Mouse (Mus musculus) erythroblast, embryonic 14.5 days (primary cell): ENCODE measurements around the gene Gnb1. TPM values are rescaled to one million over a fixed set of nuclear protein-coding genes. Genes with fewer than 3 reads are reported as not detected.

ENCODE experiments used
- H3K27me3 ChIP-seq: 2 replicates; pipeline ENCODE4 v1.6.1; 2012; ENCODE audit warnings: inconsistent platforms; ENCODE audit not compliant: control insufficient read depth
- H3K36me3 ChIP-seq: 2 replicates; pipeline ENCODE4 v1.6.1; 2012; ENCODE audit warnings: mild to moderate bottlenecking, inconsistent platforms; ENCODE audit not compliant: control insufficient read depth
- H3K4me1 ChIP-seq: 2 replicates; pipeline ENCODE4 v1.6.1; 2012; ENCODE audit warnings: inconsistent platforms; ENCODE audit not compliant: control insufficient read depth
- H3K4me3 ChIP-seq: replicated peaks from 2 replicates; pipeline ENCODE3; 2012; ENCODE audit warnings: moderate library complexity, mild to moderate bottlenecking, inconsistent platforms
- H3K9me3 ChIP-seq: 2 replicates; pipeline ENCODE4 v1.6.1; 2012; ENCODE audit warnings: low read length, inconsistent platforms, mixed read lengths; ENCODE audit not compliant: control insufficient read depth
- GATA1 ChIP-seq: IDR thresholded peaks from 2 replicates; pipeline ENCODE4 v1.6.1; 2012; ENCODE audit warnings: low read length, inconsistent platforms, mixed read lengths
- TAL1 ChIP-seq: IDR thresholded peaks from 3 replicates; pipeline ENCODE4 v1.6.1; 2012; ENCODE audit warnings: low read length, inconsistent platforms, mixed read lengths
- polyA plus RNA-seq: library from polyadenylated mRNA; stranded (reverse); fragments of >175 nt; gene quantifications from 2 replicates; pipeline ENCODE4 v1.2.3, GENCODE M21; 2012

The Gnb1 gene
- 2.4 and 2.9 TPM in 2 replicates for polyA plus RNA-seq

- no peaks in the 10 kb centered on the region for H3K9me3 ChIP-seq
- TF ChIP-seq TAL1 (no peak), GATA1 (no peak)
- no peaks in the 10 kb centered on the region for H3K27me3 ChIP-seq
- peaks cover 82% of the 10 kb centered on the region for H3K4me1 ChIP-seq
- peak within 1 kb of the TSS; percentile 92 for H3K4me3 ChIP-seq
- H3K36me3 ChIP-seq = peaks cover 4% of the 10 kb centered on the region
These were observed at the start of gene Gnb1 for GRCm38 (mm10) chr4:155490990-155491504. Gene Gnb1, plus strand, starts transcription at chr4:155491361.

- H3K4me3 ChIP-seq = no peak overlapping the region
- TF ChIP-seq TAL1 (no peak), GATA1 (no peak)
- no peaks in the 10 kb centered on the region for H3K4me1 ChIP-seq
- no peaks in the 10 kb centered on the region for H3K27me3 ChIP-seq
- no peaks in the 10 kb centered on the region for H3K9me3 ChIP-seq
- H3K36me3 ChIP-seq = no peaks in the 10 kb centered on the region
These were observed 48.4 kb upstream of the Gnb1 start for GRCm38 (mm10) chr4:155442808-155443207.

- Histone ChIP-seq H3K4me3 (no peak overlapping the region), H3K9me3 (no peaks in the 10 kb centered on the region), H3K4me1 (no peaks in the 10 kb centered on the region), H3K36me3 (no peaks in the 10 kb centered on the region), H3K27me3 (no peaks in the 10 kb centered on the region)
- TF ChIP-seq TAL1 (no peak), GATA1 (no peak)
These were observed 39.6 kb upstream of the Gnb1 start for GRCm38 (mm10) chr4:155451597-155451996.

- TF ChIP-seq GATA1 (no peak), TAL1 (no peak)
- Histone ChIP-seq H3K27me3 (no peaks in the 10 kb centered on the region; the same call in 1 of the 2 replicates), H3K9me3 (no peaks in the 10 kb centered on the region), H3K4me1 (no peaks in the 10 kb centered on the region), H3K4me3 (no peak overlapping the region), H3K36me3 (no peaks in the 10 kb centered on the region)
These were observed 32.6 kb upstream of the Gnb1 start for GRCm38 (mm10) chr4:155458575-155458974.

GRCm38 (mm10) chr4:155463050-155463449 lies 28.1 kb upstream of the Gnb1 start:
- TF ChIP-seq GATA1 = no peak
- no peak for TF ChIP-seq TAL1
- no peaks in the 10 kb centered on the region for H3K9me3 ChIP-seq
- H3K4me3 ChIP-seq = no peak overlapping the region
- no peaks in the 10 kb centered on the region for H3K36me3 ChIP-seq
- H3K4me1 ChIP-seq = no peaks in the 10 kb centered on the region
- peaks cover 4% of the 10 kb centered on the region; the same call in 1 of the 2 replicates for H3K27me3 ChIP-seq

- Histone ChIP-seq H3K36me3 (no peaks in the 10 kb centered on the region), H3K4me3 (no peak overlapping the region), H3K9me3 (no peaks in the 10 kb centered on the region), H3K27me3 (peaks cover 4% of the 10 kb centered on the region; the same call in 1 of the 2 replicates), H3K4me1 (no peaks in the 10 kb centered on the region; the same call in 1 of the 2 replicates)
- TF ChIP-seq TAL1 (no peak), GATA1 (no peak)
These were observed 27.6 kb upstream of the Gnb1 start for GRCm38 (mm10) chr4:155463611-155464010.

GRCm38 (mm10) chr4:155464061-155464460 lies 27.1 kb upstream of the Gnb1 start:
- no peak for TF ChIP-seq TAL1
- TF ChIP-seq GATA1 = no peak
- H3K27me3 ChIP-seq = peaks cover 5% of the 10 kb centered on the region
- no peaks in the 10 kb centered on the region for H3K36me3 ChIP-seq

GRCm38 (mm10) chr4:155465607-155466006 lies 25.6 kb upstream of the Gnb1 start:
- Histone ChIP-seq H3K9me3 (no peaks in the 10 kb centered on the region), H3K4me1 (peaks cover 9% of the 10 kb centered on the region), H3K4me3 (no peak overlapping the region), H3K36me3 (no peaks in the 10 kb centered on the region), H3K27me3 (peaks cover 20% of the 10 kb centered on the region)
- no peak for TF ChIP-seq GATA1
- TF ChIP-seq TAL1 = no peak

More at GRCm38 (mm10) chr4:155464061-155464460, 27.1 kb upstream of the Gnb1 start:
- H3K4me3 ChIP-seq = no peak overlapping the region
- H3K4me1 ChIP-seq = peaks cover 3% of the 10 kb centered on the region
- no peaks in the 10 kb centered on the region for H3K9me3 ChIP-seq

- peaks cover 20% of the 10 kb centered on the region for H3K27me3 ChIP-seq
- H3K4me3 ChIP-seq = no peak overlapping the region
- H3K4me1 ChIP-seq = peaks cover 9% of the 10 kb centered on the region
- H3K36me3 ChIP-seq = no peaks in the 10 kb centered on the region
- TF ChIP-seq TAL1 (no peak), GATA1 (no peak)
- H3K9me3 ChIP-seq = no peaks in the 10 kb centered on the region
These were observed 25.1 kb upstream of the Gnb1 start for GRCm38 (mm10) chr4:155466080-155466479.
